Mouse (Mus musculus): ENCODE results near the gene Psmb11. TPM values are rescaled to one million over a fixed set of nuclear protein-coding genes. Genes with fewer than 3 reads are reported as not detected.

Gene Psmb11
- polyA plus RNA-seq, 2 experiments = 0.03 TPM; not detected in 1

- H3K27me3 ChIP-seq (ENCODE audit: control insufficient read depth, insufficient read depth, low read length) = no peaks in the 10 kb centered on the region
- WGBS (ENCODE audit: insufficient replicate concordance) = 50% methylated on average over 23 of the region's 23 CpGs
- no peak overlapping the region for H3K4me3 ChIP-seq (ENCODE audit: insufficient read depth in 1 of 2, low read depth in 2 of 2, low read length in 2 of 2)
- DNase-seq (ENCODE audit: low read depth in 3 of 3, low spot score in 3 of 3) (peak; percentile 85 to 89 (median 86)), ATAC-seq (ENCODE audit: insufficient read depth) (peak; percentile 58)
- peaks cover 14 to 19% of the 10 kb centered on the region in 2 experiments for H3K4me1 ChIP-seq (replicated peaks; ENCODE audit: control insufficient read depth in 2 of 2, insufficient read depth in 2 of 2, low read length in 1 of 2)
- H3K27ac ChIP-seq = no peak overlapping the region
- no peak overlapping the region for H3K4me2 ChIP-seq (ENCODE audit: low read depth)
- H3K9ac ChIP-seq (replicated peaks) = no peak overlapping the region
- peaks cover 60% of the 10 kb centered on the region for H3K36me3 ChIP-seq (replicated peaks; ENCODE audit: control insufficient read depth, insufficient read depth, low read depth)
- peak; percentile 96 for TF ChIP-seq CTCF (IDR thresholded peaks at IDR 0.05; ENCODE audit: low read depth)
- no peak for TF ChIP-seq EP300 (IDR thresholded peaks at IDR 0.05; ENCODE audit: low read depth)
- no peaks in the 10 kb centered on the region for H3K9me3 ChIP-seq (ENCODE audit: control insufficient read depth, low read length)
Measured at GRCm38 (mm10) chr14:54650621-54651454, 29.6 kb downstream of the Psmb11 start.

GRCm38 (mm10) chr14:54651556-54651955 is 30.3 kb downstream of the Psmb11 start:
- Histone ChIP-seq H3K27me3 (ENCODE audit: control insufficient read depth, insufficient read depth, low read length) (no peaks in the 10 kb centered on the region), H3K9me3 (ENCODE audit: control insufficient read depth, low read length) (no peaks in the 10 kb centered on the region), H3K4me1 (replicated peaks; ENCODE audit: control insufficient read depth in 2 of 2, insufficient read depth in 2 of 2, low read length in 1 of 2) (peaks cover 14 to 19% of the 10 kb centered on the region in 2 experiments), H3K27ac (no peak overlapping the region), H3K9ac (replicated peaks) (no peak overlapping the region), H3K4me3 (ENCODE audit: insufficient read depth in 1 of 2, low read depth in 2 of 2, low read length in 2 of 2) (no peak overlapping the region), H3K36me3 (replicated peaks; ENCODE audit: control insufficient read depth, insufficient read depth, low read depth) (peaks cover 59% of the 10 kb centered on the region), H3K4me2 (ENCODE audit: low read depth) (no peak overlapping the region)
- 68% methylated on average over 4 of the region's 4 CpGs for WGBS (ENCODE audit: insufficient replicate concordance)
- ATAC-seq (ENCODE audit: insufficient read depth) (0 out of 2 replicates have a peak, but pooled peaks have one; percentile 2), DNase-seq (ENCODE audit: low read depth in 3 of 3, low spot score in 3 of 3) (no peak)
- TF ChIP-seq EP300 (IDR thresholded peaks at IDR 0.05; ENCODE audit: low read depth) (no peak), CTCF (IDR thresholded peaks at IDR 0.05; ENCODE audit: low read depth) (no peak)

- H3K4me2 ChIP-seq (ENCODE audit: low read depth) = peak overlapping the region; percentile 91
- WGBS (ENCODE audit: insufficient replicate concordance) = 5% methylated on average over 7 of the region's 7 CpGs
- peak overlapping the region; percentile 62 to 98 for H3K4me3 ChIP-seq (ENCODE audit: insufficient read depth in 1 of 2, low read depth in 2 of 2, low read length in 2 of 2)
- peak overlapping the region; percentile 58 for H3K9ac ChIP-seq (replicated peaks)
- DNase-seq (ENCODE audit: low read depth in 3 of 3, low spot score in 3 of 3) (no peak), ATAC-seq (ENCODE audit: insufficient read depth) (no peak)
- TF ChIP-seq CTCF (IDR thresholded peaks at IDR 0.05; ENCODE audit: low read depth) = no peak
- H3K4me1 ChIP-seq (replicated peaks; ENCODE audit: control insufficient read depth in 2 of 2, insufficient read depth in 2 of 2, low read length in 1 of 2) = peaks cover 14 to 19% of the 10 kb centered on the region in 2 experiments
- H3K9me3 ChIP-seq (ENCODE audit: control insufficient read depth, low read length) = no peaks in the 10 kb centered on the region
- peaks cover 57% of the 10 kb centered on the region for H3K36me3 ChIP-seq (replicated peaks; ENCODE audit: control insufficient read depth, insufficient read depth, low read depth)
- H3K27me3 ChIP-seq (ENCODE audit: control insufficient read depth, insufficient read depth, low read length) = no peaks in the 10 kb centered on the region
- peak overlapping the region; percentile 65 for H3K27ac ChIP-seq
Measured at GRCm38 (mm10) chr14:54652787-54653186, 31.6 kb downstream of the Psmb11 start.

GRCm38 (mm10) chr14:54653496-54653895 is 32.3 kb downstream of the Psmb11 start:
- Histone ChIP-seq H3K4me2 (ENCODE audit: low read depth) (peak overlapping the region; percentile 91), H3K4me1 (replicated peaks; ENCODE audit: control insufficient read depth in 2 of 2, insufficient read depth in 2 of 2, low read length in 1 of 2) (peaks cover 14 to 19% of the 10 kb centered on the region in 2 experiments), H3K27ac (peak overlapping the region; percentile 65), H3K9me3 (ENCODE audit: control insufficient read depth, low read length) (no peaks in the 10 kb centered on the region), H3K27me3 (ENCODE audit: control insufficient read depth, insufficient read depth, low read length) (no peaks in the 10 kb centered on the region), H3K36me3 (replicated peaks; ENCODE audit: control insufficient read depth, insufficient read depth, low read depth) (peaks cover 58% of the 10 kb centered on the region), H3K9ac (replicated peaks) (peak overlapping the region; percentile 58), H3K4me3 (ENCODE audit: insufficient read depth in 1 of 2, low read depth in 2 of 2, low read length in 2 of 2) (peak overlapping the region; percentile 62 to 98)
- 0% methylated on average over 12 of the region's 12 CpGs for WGBS (ENCODE audit: insufficient replicate concordance)
- peak; percentile 76 to 78 (median 77) for DNase-seq (ENCODE audit: low read depth in 3 of 3, low spot score in 3 of 3)
- TF ChIP-seq CTCF (IDR thresholded peaks at IDR 0.05; ENCODE audit: low read depth) (peak; percentile 26; the same call in 1 of the 2 replicates), EP300 (IDR thresholded peaks at IDR 0.05; ENCODE audit: low read depth) (no peak)
- ATAC-seq (ENCODE audit: insufficient read depth) = peak; percentile 85

- peak in 1 of 3 experiments; percentile 53 for DNase-seq (ENCODE audit: low read depth in 3 of 3, low spot score in 3 of 3)
- Histone ChIP-seq H3K4me3 (ENCODE audit: insufficient read depth in 1 of 2, low read depth in 2 of 2, low read length in 2 of 2) (no peak overlapping the region), H3K4me1 (replicated peaks; ENCODE audit: control insufficient read depth in 2 of 2, insufficient read depth in 2 of 2, low read length in 1 of 2) (no peaks in the 10 kb centered on the region), H3K27ac (no peak overlapping the region), H3K36me3 (replicated peaks; ENCODE audit: control insufficient read depth, insufficient read depth, low read depth) (peaks cover 91% of the 10 kb centered on the region), H3K9ac (replicated peaks) (no peak overlapping the region), H3K4me2 (ENCODE audit: low read depth) (no peak overlapping the region), H3K9me3 (ENCODE audit: control insufficient read depth, low read length) (no peaks in the 10 kb centered on the region), H3K27me3 (ENCODE audit: control insufficient read depth, insufficient read depth, low read length) (no peaks in the 10 kb centered on the region)
- 83% methylated on average over 2 of the region's 2 CpGs for WGBS (ENCODE audit: insufficient replicate concordance)
- no peak for ATAC-seq (ENCODE audit: insufficient read depth)
- TF ChIP-seq EP300 (IDR thresholded peaks at IDR 0.05; ENCODE audit: low read depth) = no peak
- TF ChIP-seq CTCF (IDR thresholded peaks at IDR 0.05; ENCODE audit: low read depth) = no peak
Measured at GRCm38 (mm10) chr14:54660009-54660408, 38.8 kb downstream of the Psmb11 start.

All from liver, embryonic 14.5 days (tissue).